Mouse (Mus musculus) intestine, embryonic 14.5 days (tissue): ENCODE measurements at regions not wholly inside any gene's neighbourhood (a gene's known extent, or its start where the extent isn't known, plus 50 kb on each side); places are given as distances from the start of the nearest gene placed in this dataset.

Experiments used
- ATAC-seq: fragments of 200-750 bp; cut with Nextera tagmentation; replicated peaks from 2 replicates; pipeline ENCODE4 v1.8.0; 2017; ENCODE audit warnings: low read depth, moderate number of reproducible peaks, moderate TSS enrichment, moderate library complexity; ENCODE audit not compliant: low FRiP score, low TSS enrichment
- DNase-seq: peaks from one replicate; pipeline ENCODE4 v3.0.0-alpha.2; 2018; ENCODE audit warnings: low spot score
- H3K27ac ChIP-seq: fragments of 300-500 bp; sonication (generic); 2 replicates; pipeline ENCODE4 v1.5.1; 2014; ENCODE audit warnings: low read depth, mild to moderate bottlenecking, control low read depth
- H3K27me3 ChIP-seq: fragments of 300-500 bp; sonication (generic); replicated peaks from 2 replicates; pipeline ENCODE4 v1.6.1; 2014; ENCODE audit warnings: low read length, control low read depth; ENCODE audit not compliant: control insufficient read depth, insufficient read depth
- H3K36me3 ChIP-seq: fragments of 300-500 bp; sonication (generic); 2 replicates; pipeline ENCODE4 v1.6.1; 2014; ENCODE audit warnings: low read length, control low read depth; ENCODE audit not compliant: control insufficient read depth, insufficient read depth
- H3K4me1 ChIP-seq: fragments of 300-500 bp; sonication (generic); replicated peaks from 2 replicates; pipeline ENCODE4 v1.6.1; 2014; ENCODE audit warnings: low read length, control low read depth, mixed read lengths; ENCODE audit not compliant: control insufficient read depth, insufficient read depth
- H3K4me2 ChIP-seq: fragments of 300-500 bp; sonication (generic); 2 replicates; pipeline ENCODE4 v1.6.1; 2014; ENCODE audit warnings: low read length
- H3K4me3 ChIP-seq: fragments of 300-500 bp; sonication (generic); 2 replicates; pipeline ENCODE4 v1.5.1; 2014; ENCODE audit warnings: low read depth, low read length, control low read depth, mixed read lengths
- H3K9ac ChIP-seq: fragments of 300-500 bp; sonication (generic); 2 replicates; pipeline ENCODE4 v1.6.1; 2014; ENCODE audit warnings: mild to moderate bottlenecking, low read length
- H3K9me3 ChIP-seq: fragments of 300-500 bp; sonication (generic); 2 replicates; pipeline ENCODE4 v1.6.1; 2016; ENCODE audit warnings: low read length, control low read depth; ENCODE audit not compliant: control insufficient read depth
- WGBS: fragments of 180-500 bp; shearing (Covaris S2); extraction: QIAGEN DNeasy Blood & Tissue Kit; methylation state at CpG from one replicate; pipeline ENCODE4 v1.1.7; 2014; 5-methylcytosine and 5-hydroxymethylcytosine counted together

- ATAC-seq, result no peak
- H3K36me3 ChIP-seq, result no peaks in the 10 kb centered on the region
- H3K9me3 ChIP-seq, result no peaks in the 10 kb centered on the region
- no peaks in the 10 kb centered on the region for H3K27me3 ChIP-seq
- 93% methylated on average over 3 of the region's 3 CpGs for WGBS
- no peak overlapping the region for H3K27ac ChIP-seq
- no peaks in the 10 kb centered on the region for H3K4me1 ChIP-seq
- no peak overlapping the region for H3K4me3 ChIP-seq
- H3K9ac ChIP-seq, result no peak overlapping the region
- H3K4me2 ChIP-seq, result no peak overlapping the region
- no peak for DNase-seq
Observed at GRCm38 (mm10) chr8:23567906-23568305, 1156.7 kb downstream of the Mrps31 start.

- Histone ChIP-seq H3K4me3 (no peak overlapping the region), H3K36me3 (no peaks in the 10 kb centered on the region), H3K9me3 (no peaks in the 10 kb centered on the region), H3K27me3 (no peaks in the 10 kb centered on the region), H3K27ac (no peak overlapping the region), H3K4me2 (no peak overlapping the region), H3K9ac (no peak overlapping the region), H3K4me1 (no peaks in the 10 kb centered on the region)
- 87% methylated on average over 1 of the region's 1 CpGs for WGBS
- DNase-seq (no peak), ATAC-seq (no peak)
Observed at GRCm38 (mm10) chr8:23571338-23571737, 1154.3 kb downstream of the Adam3 start.

DNA sequence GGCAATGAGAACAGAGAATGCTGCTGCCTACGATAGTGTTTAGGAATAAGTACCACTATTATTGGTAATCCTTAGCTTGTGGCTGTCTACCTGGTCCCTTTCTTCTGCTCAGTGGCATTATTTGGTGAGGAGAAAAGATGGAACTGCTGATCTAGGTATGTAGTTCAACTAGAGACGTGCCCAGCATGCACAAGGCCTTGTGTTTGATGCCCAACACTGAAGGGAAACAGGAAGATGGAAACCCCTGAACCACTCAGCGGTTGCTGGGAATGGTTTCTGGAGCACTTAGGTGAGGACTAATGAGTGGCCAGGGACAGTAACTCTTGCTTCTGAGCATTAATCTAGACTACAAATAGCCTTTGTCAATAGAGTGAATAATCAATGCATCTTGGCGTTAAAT is 1145.5 kb downstream of the Adam3 start:
- no peak overlapping the region for H3K9ac ChIP-seq
- no peaks in the 10 kb centered on the region for H3K4me1 ChIP-seq
- no peak for DNase-seq

GRCm38 (mm10) chr8:23580701-23581100 is 1145.0 kb downstream of the Adam3 start:
- WGBS, result 75% methylated on average over 2 of the region's 2 CpGs
- H3K9ac ChIP-seq, result no peak overlapping the region
- no peak overlapping the region for H3K4me2 ChIP-seq
- H3K4me3 ChIP-seq, result no peak overlapping the region
- no peak for DNase-seq
- no peak for ATAC-seq
- H3K27me3 ChIP-seq, result no peaks in the 10 kb centered on the region
- H3K9me3 ChIP-seq, result no peaks in the 10 kb centered on the region
- no peaks in the 10 kb centered on the region for H3K4me1 ChIP-seq
- no peaks in the 10 kb centered on the region for H3K36me3 ChIP-seq
- no peak overlapping the region for H3K27ac ChIP-seq

More for the DNA sequence above, 1145.5 kb downstream of the Adam3 start:
- no peaks in the 10 kb centered on the region for H3K36me3 ChIP-seq
- no peak overlapping the region for H3K4me3 ChIP-seq
- no peak overlapping the region for H3K4me2 ChIP-seq
- 91% methylated on average over 4 of the region's 4 CpGs for WGBS
- no peak for ATAC-seq
- H3K27ac ChIP-seq, result no peak overlapping the region
- H3K9me3 ChIP-seq, result no peaks in the 10 kb centered on the region
- H3K27me3 ChIP-seq, result no peaks in the 10 kb centered on the region
